Mouse (Mus musculus): ENCODE results near the gene Tirap. TPM values are rescaled to one million over a fixed set of nuclear protein-coding genes. Genes with fewer than 3 reads are reported as not detected.

Tirap gene
- polyA plus RNA-seq, 1 experiment from 2014 or later = 11.9 TPM

DNA sequence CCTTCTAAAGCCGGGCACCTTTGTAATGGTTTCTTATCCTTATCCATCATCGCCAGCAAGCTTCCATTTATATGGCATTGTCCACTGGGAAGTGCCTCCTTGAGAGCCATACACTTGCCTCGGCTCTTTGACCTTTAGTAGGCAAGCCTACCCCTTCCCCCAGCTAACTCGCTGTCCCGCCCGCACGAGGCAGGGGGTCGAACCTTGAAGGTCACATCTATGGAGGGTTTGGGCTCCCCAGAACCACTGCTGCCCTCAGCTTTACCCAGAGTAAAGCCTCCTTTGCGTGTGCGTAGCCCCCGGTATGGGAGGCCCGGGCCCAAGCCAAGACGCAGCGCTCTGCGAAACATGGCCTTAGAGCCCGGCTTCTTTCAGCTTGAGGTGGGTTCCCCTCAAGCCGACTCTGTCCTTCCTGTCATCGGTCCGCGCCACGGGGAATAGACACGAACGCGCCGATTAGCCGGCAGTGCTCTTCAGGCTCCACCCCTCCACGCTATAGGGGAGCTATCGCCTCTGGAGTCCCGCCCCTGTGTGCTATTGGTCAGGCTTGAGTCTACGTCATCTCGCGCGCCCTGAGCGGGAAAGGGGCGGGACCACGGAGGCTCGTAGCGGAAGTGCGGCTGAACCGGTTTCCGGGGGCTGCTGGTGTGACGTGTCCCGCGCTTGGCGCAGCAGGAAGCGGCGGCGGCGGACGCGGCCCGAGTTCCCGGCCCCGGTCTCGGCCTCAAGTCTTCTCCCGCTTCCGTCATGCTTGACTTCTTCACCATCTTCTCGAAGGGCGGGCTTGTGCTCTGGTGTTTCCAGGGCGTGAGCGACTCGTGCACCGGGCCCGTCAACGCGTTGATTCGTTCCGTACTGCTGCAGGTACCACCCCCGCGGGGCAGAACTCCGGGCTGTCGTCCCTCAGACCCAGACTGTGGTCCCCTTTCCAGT lies 10.7 kb upstream of the Tirap start, which contains the start of gene Foxred1:
Gene Foxred1, minus strand, starts transcription at position 514 of the 933 bp plus-strand sequence.
- H3K27me3 ChIP-seq = no peaks in the 10 kb centered on the region
- peak within 1 kb of the TSS; percentile 91 for H3K27ac ChIP-seq
- 1% methylated on average over 72 of the region's 72 CpGs for WGBS
- no peaks in the 10 kb centered on the region for H3K9me3 ChIP-seq (replicated peaks)
- peaks cover 69% of the 10 kb centered on the region for H3K36me3 ChIP-seq
- peaks cover 19% of the 10 kb centered on the region for H3K4me1 ChIP-seq
- peak within 1 kb of the TSS; percentile 93 for H3K4me2 ChIP-seq
- H3K4me3 ChIP-seq (replicated peaks) = peak within 1 kb of the TSS; percentile 93
- peak within 1 kb of the TSS; percentile 91 for H3K9ac ChIP-seq
- peak; percentile 100 for ATAC-seq (replicated peaks; ENCODE audit: low FRiP score)

DNA sequence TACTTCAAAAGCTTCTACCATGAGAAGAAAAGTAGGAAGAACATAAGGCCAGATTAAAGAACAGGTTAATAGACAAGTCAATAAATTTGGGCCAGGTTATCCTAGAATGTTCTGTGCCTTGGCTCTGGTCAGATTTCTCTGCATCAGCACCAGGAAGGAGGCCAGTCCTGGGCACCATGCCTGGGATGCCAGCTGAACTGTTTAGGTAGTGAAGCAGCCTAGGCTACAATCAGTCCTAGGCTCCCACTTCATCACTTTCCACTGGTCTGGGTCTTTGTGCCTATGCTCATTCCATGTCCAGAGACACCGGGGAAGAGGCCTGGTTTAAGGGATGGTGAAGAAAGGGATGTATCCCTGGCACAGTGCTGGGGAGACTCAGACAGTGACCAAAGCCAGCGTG lies 4.3 kb upstream of the Tirap start:
- H3K4me1 ChIP-seq = peaks cover 11% of the 10 kb centered on the region
- peaks cover 53% of the 10 kb centered on the region for H3K36me3 ChIP-seq
- H3K27ac ChIP-seq = no peak overlapping the region
- no peak overlapping the region for H3K9ac ChIP-seq
- WGBS = 95% methylated on average over 2 of the region's 2 CpGs
- no peaks in the 10 kb centered on the region for H3K27me3 ChIP-seq
- ATAC-seq (replicated peaks; ENCODE audit: low FRiP score) = no peak
- H3K4me2 ChIP-seq = no peak overlapping the region
- no peaks in the 10 kb centered on the region for H3K9me3 ChIP-seq (replicated peaks)
- H3K4me3 ChIP-seq (replicated peaks) = no peak overlapping the region

DNA sequence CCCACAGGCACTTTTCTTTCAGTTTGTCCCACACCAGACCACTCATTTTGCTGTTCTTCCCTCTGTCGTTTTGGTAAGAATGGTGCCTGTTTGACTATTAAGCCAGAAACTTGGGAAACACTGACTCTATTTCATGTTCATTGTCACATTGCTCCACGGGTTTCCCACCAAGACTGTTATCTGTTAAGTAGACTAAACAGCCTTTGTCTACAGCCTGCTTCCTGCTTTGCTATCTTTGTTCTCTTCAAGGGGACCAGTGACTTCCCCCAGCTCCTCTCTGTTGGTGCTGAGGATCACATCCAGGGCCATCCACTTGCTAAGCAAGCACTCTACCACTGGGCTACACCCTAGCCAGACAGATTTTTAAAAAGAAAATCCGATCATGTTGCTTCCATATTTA lies 3.4 kb upstream of the Tirap start:
- ATAC-seq (replicated peaks; ENCODE audit: low FRiP score) = no peak

GRCm38 (mm10) chr9:35200529-35201060 lies 504 bp upstream of the Tirap start:
- H3K4me3 ChIP-seq (replicated peaks) = peak overlapping the region; percentile 74
- peak overlapping the region; percentile 70; the same call in 1 of the 2 replicates for H3K9ac ChIP-seq
- no peak for ATAC-seq (replicated peaks; ENCODE audit: low FRiP score)
- peaks cover 21% of the 10 kb centered on the region for H3K4me1 ChIP-seq
- H3K27ac ChIP-seq = no peak overlapping the region
- peaks cover 16% of the 10 kb centered on the region for H3K36me3 ChIP-seq
- WGBS = 43% methylated on average over 9 of the region's 9 CpGs
- H3K4me2 ChIP-seq = peak overlapping the region; percentile 82
- no peaks in the 10 kb centered on the region for H3K9me3 ChIP-seq (replicated peaks)
- H3K27me3 ChIP-seq = no peaks in the 10 kb centered on the region

More for the DNA sequence above, 3.4 kb upstream of the Tirap start:
- 55% methylated on average over 3 of the region's 3 CpGs for WGBS
- no peak overlapping the region for H3K27ac ChIP-seq
- no peak overlapping the region for H3K4me3 ChIP-seq (replicated peaks)
- H3K9me3 ChIP-seq (replicated peaks) = no peaks in the 10 kb centered on the region
- peaks cover 19% of the 10 kb centered on the region for H3K4me1 ChIP-seq
- no peak overlapping the region for H3K9ac ChIP-seq
- peaks cover 44% of the 10 kb centered on the region for H3K36me3 ChIP-seq
- H3K4me2 ChIP-seq = no peak overlapping the region
- no peaks in the 10 kb centered on the region for H3K27me3 ChIP-seq

- no peaks in the 10 kb centered on the region for H3K27me3 ChIP-seq
- H3K4me2 ChIP-seq = peak overlapping the region; percentile 82
- WGBS = 23% methylated on average over 18 of the region's 18 CpGs
- peaks cover 21% of the 10 kb centered on the region for H3K4me1 ChIP-seq
- peak overlapping the region; percentile 74 for H3K4me3 ChIP-seq (replicated peaks)
- peak overlapping the region; percentile 70 for H3K9ac ChIP-seq
- no peaks in the 10 kb centered on the region for H3K9me3 ChIP-seq (replicated peaks)
- peaks cover 1% of the 10 kb centered on the region for H3K36me3 ChIP-seq
- peak; percentile 76 for ATAC-seq (replicated peaks; ENCODE audit: low FRiP score)
- peak overlapping the region; percentile 75 for H3K27ac ChIP-seq
These were observed 933 bp downstream of the Tirap start for GRCm38 (mm10) chr9:35198945-35199771.

DNA sequence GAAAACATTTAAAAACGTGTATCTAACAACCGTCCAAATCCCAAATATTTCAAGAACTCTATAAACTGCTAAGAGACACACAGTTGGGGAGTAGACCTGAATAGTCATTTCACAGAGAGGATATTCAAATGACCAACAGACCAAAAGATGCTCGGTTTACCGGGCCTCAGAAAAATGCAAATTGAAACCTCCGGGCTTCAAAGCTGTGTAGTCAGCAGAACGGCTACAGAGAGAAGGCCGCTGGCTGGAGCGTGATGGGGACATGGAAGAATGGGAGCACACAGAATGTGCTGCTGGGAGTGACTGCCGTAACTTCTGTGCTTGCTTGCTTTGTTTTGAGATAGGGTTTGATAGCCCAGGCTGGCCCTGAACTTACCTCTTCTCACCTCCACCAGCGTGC lies 1.7 kb downstream of the Tirap start:
- no peak overlapping the region for H3K4me3 ChIP-seq (replicated peaks)
- WGBS = 69% methylated on average over 10 of the region's 10 CpGs
- H3K4me1 ChIP-seq = peaks cover 21% of the 10 kb centered on the region
- no peaks in the 10 kb centered on the region for H3K9me3 ChIP-seq (replicated peaks)
- no peaks in the 10 kb centered on the region for H3K27me3 ChIP-seq
- no peak for ATAC-seq (replicated peaks; ENCODE audit: low FRiP score)
- H3K9ac ChIP-seq = no peak overlapping the region
- H3K27ac ChIP-seq = 0 out of 2 replicates have a peak overlapping the region, but pooled peaks have one; percentile 75
- H3K4me2 ChIP-seq = no peak overlapping the region
- no peaks in the 10 kb centered on the region for H3K36me3 ChIP-seq

- Histone ChIP-seq H3K27me3 (no peaks in the 10 kb centered on the region), H3K4me1 (peaks cover 21% of the 10 kb centered on the region), H3K27ac (no peak overlapping the region), H3K4me2 (no peak overlapping the region), H3K4me3 (replicated peaks) (no peak overlapping the region), H3K36me3 (no peaks in the 10 kb centered on the region), H3K9me3 (replicated peaks) (no peaks in the 10 kb centered on the region), H3K9ac (no peak overlapping the region)
- no peak for ATAC-seq (replicated peaks; ENCODE audit: low FRiP score)
- 91% methylated on average over 3 of the region's 3 CpGs for WGBS
These were observed 2.5 kb downstream of the Tirap start for GRCm38 (mm10) chr9:35197625-35198024.

DNA sequence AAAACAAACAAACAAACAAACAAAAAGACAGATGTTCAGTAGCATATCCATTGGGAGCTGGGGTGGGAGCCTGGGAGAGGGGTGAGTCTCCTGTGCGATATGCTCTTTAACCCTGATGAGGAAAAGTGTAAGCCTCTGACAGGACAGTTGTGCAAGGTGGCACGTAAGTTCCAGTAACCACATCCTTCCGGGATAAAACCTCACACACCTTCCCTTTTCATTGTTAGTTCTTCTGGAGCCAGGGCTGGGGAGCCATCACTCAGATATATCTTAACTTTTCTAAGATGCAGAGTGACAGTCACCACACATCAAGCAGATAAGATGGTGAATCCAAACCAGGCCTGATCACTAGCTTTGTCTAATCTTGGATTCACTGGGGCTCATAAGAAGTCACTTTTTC lies 6.0 kb downstream of the Tirap start:
- Histone ChIP-seq H3K9me3 (replicated peaks) (no peaks in the 10 kb centered on the region), H3K4me2 (no peak overlapping the region), H3K4me1 (peaks cover 7% of the 10 kb centered on the region; the same call in 1 of the 2 replicates), H3K27me3 (no peaks in the 10 kb centered on the region), H3K36me3 (peaks cover 21% of the 10 kb centered on the region), H3K27ac (no peak overlapping the region), H3K9ac (no peak overlapping the region), H3K4me3 (replicated peaks) (no peak overlapping the region)
- ATAC-seq (replicated peaks; ENCODE audit: low FRiP score) = no peak
- WGBS = 88% methylated on average over 3 of the region's 3 CpGs

GRCm38 (mm10) chr9:35192983-35193542 lies 7.0 kb downstream of the Tirap start:
- Histone ChIP-seq H3K4me1 (no peaks in the 10 kb centered on the region), H3K9me3 (replicated peaks) (no peaks in the 10 kb centered on the region), H3K36me3 (peaks cover 31% of the 10 kb centered on the region), H3K9ac (no peak overlapping the region), H3K4me3 (replicated peaks) (no peak overlapping the region), H3K27me3 (no peaks in the 10 kb centered on the region), H3K4me2 (no peak overlapping the region), H3K27ac (no peak overlapping the region)
- no peak for ATAC-seq (replicated peaks; ENCODE audit: low FRiP score)
- 81% methylated on average over 11 of the region's 11 CpGs for WGBS

DNA sequence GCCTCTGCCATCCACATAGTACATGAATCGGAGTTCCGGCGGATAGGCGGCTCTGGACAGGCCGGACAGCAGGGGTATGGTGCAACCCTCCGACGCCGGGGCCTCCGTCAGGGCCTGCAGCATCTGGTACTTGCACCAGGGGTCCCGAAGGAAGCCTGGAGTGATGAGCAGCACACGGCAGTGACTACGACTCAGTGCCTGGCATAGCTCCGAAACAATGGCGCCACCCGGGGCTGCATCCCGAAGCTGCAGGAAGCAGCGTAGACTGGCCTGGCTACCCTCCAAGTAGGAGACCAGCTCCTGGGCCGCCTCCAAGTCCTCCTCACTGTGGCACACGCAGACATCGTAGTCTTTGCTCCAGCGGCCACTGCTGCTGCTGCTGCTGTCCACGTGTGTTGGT lies 11.4 kb downstream of the Tirap start:
- 82% methylated on average over 22 of the region's 22 CpGs for WGBS
- Histone ChIP-seq H3K27me3 (no peaks in the 10 kb centered on the region), H3K4me2 (no peak overlapping the region), H3K9me3 (replicated peaks) (no peaks in the 10 kb centered on the region), H3K4me1 (no peaks in the 10 kb centered on the region), H3K4me3 (replicated peaks) (no peak overlapping the region), H3K36me3 (peaks cover 45% of the 10 kb centered on the region), H3K9ac (no peak overlapping the region), H3K27ac (no peak overlapping the region)
- ATAC-seq (replicated peaks; ENCODE audit: low FRiP score) = peak; percentile 22; the same call in 1 of the 2 replicates

- H3K27me3 ChIP-seq = no peaks in the 10 kb centered on the region
- H3K9me3 ChIP-seq (replicated peaks) = no peaks in the 10 kb centered on the region
- ATAC-seq (replicated peaks; ENCODE audit: low FRiP score) = no peak
These were observed 12.7 kb downstream of the Tirap start for GRCm38 (mm10) chr9:35187351-35187903.

More at GRCm38 (mm10) chr9:35187351-35187903, 12.7 kb downstream of the Tirap start:
- WGBS = 81% methylated on average over 10 of the region's 10 CpGs
- Histone ChIP-seq H3K9ac (no peak overlapping the region), H3K4me1 (no peaks in the 10 kb centered on the region), H3K36me3 (peaks cover 45% of the 10 kb centered on the region), H3K27ac (no peak overlapping the region), H3K4me3 (replicated peaks) (no peak overlapping the region), H3K4me2 (no peak overlapping the region)
